Comparison of ENCODE assay signal across 10 mouse cellular contexts in the genomic region with DNA sequence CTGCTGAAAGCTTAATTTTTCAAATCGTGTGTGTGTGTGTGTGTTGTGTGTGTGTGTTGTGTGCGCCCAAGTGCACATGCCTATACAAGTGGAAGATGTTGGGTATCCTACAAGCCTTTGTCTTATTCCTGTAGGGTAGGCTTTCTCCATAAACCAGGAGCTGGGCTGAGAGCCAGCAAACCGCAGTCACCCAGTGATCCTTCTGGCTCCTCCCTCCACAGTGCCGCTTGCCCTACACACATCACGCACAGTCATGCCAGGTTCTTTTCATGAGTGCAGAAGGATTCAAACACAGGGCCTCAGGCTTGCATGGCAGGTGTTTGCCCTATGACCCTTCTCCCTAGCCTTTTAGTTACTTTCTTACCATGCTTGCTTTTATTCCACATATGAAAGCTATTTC. TPM values are rescaled to one million over a fixed set of nuclear protein-coding genes. Genes with fewer than 3 reads are reported as not detected.
DNase-seq lines count a peak whose midpoint lies in the region; ATAC-seq and TF ChIP-seq lines count a peak whose summit lies in the region.
"Had no signal": no experiment of that assay in that cellular context is flagged by ENCODE, and none has a peak within 500 bp of the region (broad histone marks: within the 10 kb centered on the region; RNA-seq: fewer than 3 reads in every experiment).

No protein-coding gene starts in this region.

- DNase-seq in adrenal gland, postnatal 10 days: peak; percentile 60
- DNase-seq in adrenal gland, postnatal 4 days (ENCODE audit: low spot score in 2 of 2): no peak
- DNase-seq in kidney, adult 11 months: peak; percentile 30
- DNase-seq in brain, embryonic 14.5 days (ENCODE audit: low read depth): peak; percentile 59
- DNase-seq in frontal cortex, postnatal 14 days (ENCODE audit: low spot score in 2 of 2): no peak
- DNase-seq in gastrocnemius, adult 2 months: no peak

- no peak overlapping the region for H3K4me2 ChIP-seq in kidney, embryonic 14.5 days (replicated peaks; ENCODE audit: low read depth, low read length)
- no peak overlapping the region for H3K4me2 ChIP-seq in kidney, embryonic 16.5 days (replicated peaks; ENCODE audit: low read depth, low read length)

- H3K9me3 ChIP-seq in kidney, embryonic 14.5 days (ENCODE audit: control insufficient read depth, low read length): no peaks in the 10 kb centered on the region
- no peaks in the 10 kb centered on the region for H3K9me3 ChIP-seq in kidney, embryonic 16.5 days (ENCODE audit: low read length)
- H3K9me3 ChIP-seq: hindbrain, embryonic 10.5 days had no signal

- intact Hi-C loops in gastrocnemius, adult 2 months (cut with DNase I): loop anchor here (10.0 kb wide), 1 partner anchor 1249 kb away; no protein-coding TSS in a partner anchor

- no peak overlapping the region for H3K4me3 ChIP-seq in kidney, embryonic 14.5 days (ENCODE audit: low read length)
- H3K4me3 ChIP-seq in kidney, embryonic 16.5 days (ENCODE audit: low read length): no peak overlapping the region
- H3K4me3 ChIP-seq in gastrocnemius, adult 2 months: no peak overlapping the region
- H3K4me3 ChIP-seq: hindbrain, embryonic 10.5 days had no signal

- H3K27me3 ChIP-seq in kidney, embryonic 14.5 days (ENCODE audit: control insufficient read depth, insufficient read depth, low read length): no peaks in the 10 kb centered on the region
- H3K27me3 ChIP-seq in kidney, embryonic 16.5 days (ENCODE audit: insufficient read depth, low read length): no peaks in the 10 kb centered on the region
- H3K27me3 ChIP-seq: Patski had no signal

- no peak for TF ChIP-seq POLR2A in brain, embryonic 14.5 days (IDR thresholded peaks at IDR 0.05; ENCODE audit: borderline replicate concordance, extremely low read depth, insufficient read depth, insufficient read length, poor library complexity, severe bottlenecking)

- no peak for ATAC-seq in kidney, embryonic 14.5 days (ENCODE audit: low FRiP score, low TSS enrichment)
- ATAC-seq in kidney, embryonic 16.5 days (ENCODE audit: low FRiP score, low TSS enrichment): 0 out of 2 replicates have a peak, but pooled peaks have one; percentile 44
- ATAC-seq: Patski had no signal

- no peak overlapping the region for H3K27ac ChIP-seq in kidney, embryonic 14.5 days (ENCODE audit: low read depth, low read length)
- H3K27ac ChIP-seq in kidney, embryonic 16.5 days (ENCODE audit: low read length): no peak overlapping the region
- H3K27ac ChIP-seq in gastrocnemius, adult 2 months: no peak overlapping the region
- H3K27ac ChIP-seq: hindbrain, embryonic 10.5 days had no signal

- 0 out of 2 replicates have a peak, but pooled peaks cover 2% of the 10 kb centered on the region for H3K4me1 ChIP-seq in kidney, embryonic 14.5 days (ENCODE audit: control insufficient read depth, insufficient read depth, low read length)
- H3K4me1 ChIP-seq in kidney, embryonic 16.5 days (ENCODE audit: insufficient read depth, low read length): 0 out of 2 replicates have a peak, but pooled peaks cover 7% of the 10 kb centered on the region
- H3K4me1 ChIP-seq: hindbrain, embryonic 10.5 days had no signal

- 85% methylated on average over 5 of the region's 5 CpGs for WGBS in kidney, embryonic 14.5 days
- WGBS in kidney, embryonic 16.5 days: 72% methylated on average over 5 of the region's 5 CpGs

- H3K9ac ChIP-seq in kidney, embryonic 14.5 days (ENCODE audit: low read depth, low read length): no peak overlapping the region
- H3K9ac ChIP-seq in kidney, embryonic 16.5 days (replicated peaks; ENCODE audit: low read length): no peak overlapping the region

- H3K36me3 ChIP-seq in kidney, embryonic 14.5 days (ENCODE audit: control insufficient read depth, insufficient read depth, low read length): no peaks in the 10 kb centered on the region
- no peaks in the 10 kb centered on the region for H3K36me3 ChIP-seq in kidney, embryonic 16.5 days (ENCODE audit: insufficient read depth, low read length)
- H3K36me3 ChIP-seq: hindbrain, embryonic 10.5 days had no signal

- no peak for TF ChIP-seq CTCF in brain, embryonic 14.5 days (IDR thresholded peaks at IDR 0.05; ENCODE audit: borderline replicate concordance, extremely low read depth, insufficient read depth, insufficient read length)
- no peak for TF ChIP-seq CTCF in gastrocnemius, adult 2 months (IDR thresholded peaks at IDR 0.05)

RNA-seq across cellular contexts. Expression of gene Taf3, which starts 45.0 kb away (rescaled TPM):
- 10 to 100 TPM in 1 of 2 experiments, 1 to 10 TPM in 1; 9.6 to 10.6 TPM for total RNA-seq in adrenal gland, postnatal 10 days (2021)
- total RNA-seq in adrenal gland, postnatal 4 days (2021): 10 to 100 TPM; 11.2 to 11.9 TPM
- 13.0 and 18.5 TPM in 2 replicates for polyA plus RNA-seq in kidney, embryonic 14.5 days (2014; fragmentation: Nextera tagmentation; extraction: Ambion mirVana)
- polyA plus RNA-seq in brain, embryonic 14.5 days (2012; rRNA removed): 8.0 and 12.3 TPM in 2 replicates
- polyA plus RNA-seq in kidney, embryonic 16.5 days (2015; fragmentation: Nextera tagmentation; extraction: Ambion mirVana): 15.4 and 17.7 TPM in 2 replicates
- 10 to 100 TPM; 10.0 to 12.2 TPM for total RNA-seq in gastrocnemius, adult 2 months (2021)

Comparison
In these comparisons a context has a peak if more than half of its experiments do, and no peak if none do; other contexts are left out.
1. DNase-seq: peak in adrenal gland, postnatal 10 days (single experiment), kidney, adult 11 months (single experiment) and brain, embryonic 14.5 days (single experiment); none in adrenal gland, postnatal 4 days (0 of 2), frontal cortex, postnatal 14 days (0 of 2) and gastrocnemius, adult 2 months (single experiment).